ENCODE assay signal across 25 mouse cellular contexts in the genomic region with DNA sequence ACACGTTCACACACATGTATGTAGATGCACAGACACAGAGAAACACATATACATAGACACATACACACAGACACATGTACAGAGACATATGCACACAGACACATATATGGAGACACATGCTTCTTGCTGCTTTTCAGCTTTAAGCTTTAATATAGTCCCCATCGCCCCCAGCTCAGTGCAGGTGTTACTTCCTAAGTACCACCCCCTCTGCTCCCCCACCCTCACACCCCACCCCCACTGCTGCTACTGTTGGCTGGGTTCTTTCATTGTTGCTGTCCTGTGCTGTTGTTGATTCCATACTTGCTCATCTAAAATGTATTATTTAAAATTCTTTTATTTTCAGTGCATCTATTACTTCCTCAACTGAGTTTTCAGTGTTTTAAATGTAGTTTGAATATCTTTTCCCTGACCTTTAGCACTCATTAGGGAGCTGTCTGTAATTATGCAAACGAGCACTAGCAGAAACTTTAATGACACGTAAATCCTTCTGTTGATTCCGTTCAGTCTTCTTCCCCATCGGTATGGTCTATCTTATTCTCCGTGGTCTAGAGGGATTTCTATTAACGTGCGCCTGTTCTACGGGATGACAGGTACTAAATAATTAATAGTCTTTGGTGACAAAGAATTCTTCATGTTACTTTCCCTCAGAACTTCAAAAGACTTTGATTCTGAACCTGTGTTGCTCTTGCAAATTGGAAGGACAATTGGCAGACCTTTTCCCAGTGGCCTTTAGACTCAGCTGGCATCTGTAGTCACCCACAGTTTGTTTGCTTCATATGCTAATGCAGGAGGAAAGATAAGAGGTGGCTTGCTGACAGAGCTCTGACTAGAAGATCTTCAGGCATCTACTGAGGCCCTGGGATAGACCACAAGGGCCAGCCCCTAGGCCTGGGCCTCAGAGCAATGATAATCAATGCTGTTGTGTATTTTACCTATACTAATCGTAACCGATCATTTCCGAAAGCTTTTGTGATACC.
DNase-seq lines count a peak whose midpoint lies in the region; ATAC-seq and TF ChIP-seq lines count a peak whose summit lies in the region.
"Had no signal": no experiment of that assay in that cellular context is flagged by ENCODE, and none has a peak within 500 bp of the region (broad histone marks: within the 10 kb centered on the region; RNA-seq: fewer than 3 reads in every experiment).

No protein-coding gene starts in this region.

- DNase-seq in heart, adult 11 months = peak; percentile 28
- no peak for DNase-seq in heart, postnatal 36 days
- no peak for DNase-seq in midbrain, postnatal 0 days (ENCODE audit: low spot score)
- peak; percentile 37 for DNase-seq in midbrain, embryonic 14.5 days
- no peak for DNase-seq in thymus, postnatal 0 days (ENCODE audit: low spot score)
- DNase-seq in layer of hippocampus, adult 9-11 months = no peak
- DNase-seq: adrenal gland, adult 2 months; adrenal gland, postnatal 25 days; cerebellum, adult 18-20 months; cerebellum, adult 9-10 months; cerebellum, postnatal 14 days; gastrocnemius, adult 2 months; gastrocnemius, postnatal 14 days; heart, adult 18-20 months; heart, postnatal 10 days; heart, postnatal 4 days had no signal

- H3K27ac ChIP-seq in midbrain, embryonic 12.5 days (replicated peaks) = no peak overlapping the region
- H3K27ac ChIP-seq in midbrain, postnatal 0 days (ENCODE audit: low read depth, low read length) = no peak overlapping the region
- no peak overlapping the region for H3K27ac ChIP-seq in midbrain, embryonic 14.5 days (replicated peaks; ENCODE audit: low read depth, low read length)
- H3K27ac ChIP-seq: forebrain, embryonic 10.5 days; forebrain, embryonic 15.5 days; gastrocnemius, adult 2 months; heart, embryonic 15.5 days; hindbrain, embryonic 14.5 days; hindbrain, postnatal 0 days had no signal

- no peak overlapping the region for H3K4me2 ChIP-seq in midbrain, embryonic 12.5 days (replicated peaks)
- no peak overlapping the region for H3K4me2 ChIP-seq in midbrain, postnatal 0 days (ENCODE audit: low read depth, low read length, poor library complexity, severe bottlenecking)
- H3K4me2 ChIP-seq in midbrain, embryonic 14.5 days (ENCODE audit: low read length) = no peak overlapping the region
- H3K4me2 ChIP-seq: forebrain, embryonic 15.5 days; heart, embryonic 12.5 days; heart, embryonic 15.5 days; hindbrain, embryonic 14.5 days had no signal

- ATAC-seq in midbrain, embryonic 12.5 days (ENCODE audit: low FRiP score, low read depth) = peak; percentile 52; the same call in 1 of the 2 replicates
- no peak; the same call in 1 of the 2 replicates for ATAC-seq in midbrain, postnatal 0 days (ENCODE audit: low FRiP score)
- ATAC-seq in midbrain, embryonic 14.5 days (ENCODE audit: low FRiP score, low TSS enrichment) = peak; percentile 58; the same call in 1 of the 2 replicates
- ATAC-seq: CD4-positive, CD25-positive, alpha-beta regulatory T cell, adult 4 months; forebrain, embryonic 15.5 days; hindbrain, postnatal 0 days; inflammation-experienced regulatory T-cells, adult 6 months had no signal

- 64% methylated on average over 13 of the region's 13 CpGs for WGBS in midbrain, embryonic 12.5 days
- WGBS in midbrain, postnatal 0 days = 53% methylated on average over 13 of the region's 13 CpGs
- 54% methylated on average over 13 of the region's 13 CpGs for WGBS in midbrain, embryonic 14.5 days

- H3K4me1 ChIP-seq in midbrain, embryonic 12.5 days = no peaks in the 10 kb centered on the region
- no peaks in the 10 kb centered on the region for H3K4me1 ChIP-seq in midbrain, postnatal 0 days (ENCODE audit: insufficient read depth, low read length)
- no peaks in the 10 kb centered on the region for H3K4me1 ChIP-seq in midbrain, embryonic 14.5 days (ENCODE audit: control insufficient read depth, insufficient read depth, low read length)
- H3K4me1 ChIP-seq: forebrain, embryonic 15.5 days; heart, embryonic 12.5 days; heart, embryonic 15.5 days had no signal

- no peaks in the 10 kb centered on the region for H3K27me3 ChIP-seq in midbrain, embryonic 12.5 days
- H3K27me3 ChIP-seq in midbrain, postnatal 0 days (ENCODE audit: insufficient read depth, low read length) = no peaks in the 10 kb centered on the region
- no peaks in the 10 kb centered on the region for H3K27me3 ChIP-seq in midbrain, embryonic 14.5 days (ENCODE audit: control insufficient read depth, insufficient read depth, low read length)
- H3K27me3 ChIP-seq: forebrain, embryonic 15.5 days; heart, embryonic 12.5 days; heart, embryonic 15.5 days had no signal

- no peak overlapping the region for H3K4me3 ChIP-seq in midbrain, embryonic 12.5 days
- no peak overlapping the region for H3K4me3 ChIP-seq in midbrain, postnatal 0 days (ENCODE audit: low read depth, low read length)
- H3K4me3 ChIP-seq in midbrain, embryonic 14.5 days (replicated peaks; ENCODE audit: low read depth, low read length) = no peak overlapping the region
- H3K4me3 ChIP-seq: forebrain, embryonic 10.5 days; forebrain, embryonic 15.5 days; gastrocnemius, adult 2 months; heart, embryonic 12.5 days; heart, embryonic 15.5 days had no signal

- no peaks in the 10 kb centered on the region for H3K36me3 ChIP-seq in midbrain, embryonic 12.5 days
- no peaks in the 10 kb centered on the region for H3K36me3 ChIP-seq in midbrain, postnatal 0 days (ENCODE audit: insufficient read depth, low read length)
- H3K36me3 ChIP-seq in midbrain, embryonic 14.5 days (ENCODE audit: control insufficient read depth, insufficient read depth, low read length) = no peaks in the 10 kb centered on the region
- H3K36me3 ChIP-seq: forebrain, embryonic 10.5 days; forebrain, embryonic 15.5 days; heart, embryonic 12.5 days; heart, embryonic 15.5 days had no signal

- no peak for TF ChIP-seq CTCF in midbrain, postnatal 0 days (IDR thresholded peaks at IDR 0.05)

- H3K9ac ChIP-seq in midbrain, embryonic 12.5 days (replicated peaks) = no peak overlapping the region
- H3K9ac ChIP-seq in midbrain, postnatal 0 days (replicated peaks; ENCODE audit: low read length, poor library complexity, severe bottlenecking) = no peak overlapping the region
- H3K9ac ChIP-seq in midbrain, embryonic 14.5 days (replicated peaks; ENCODE audit: low read length) = no peak overlapping the region
- H3K9ac ChIP-seq: forebrain, embryonic 15.5 days; heart, embryonic 12.5 days; heart, embryonic 15.5 days; hindbrain, embryonic 14.5 days had no signal

- H3K9me3 ChIP-seq in midbrain, embryonic 12.5 days = no peaks in the 10 kb centered on the region
- H3K9me3 ChIP-seq in midbrain, postnatal 0 days (ENCODE audit: low read length) = no peaks in the 10 kb centered on the region
- H3K9me3 ChIP-seq in midbrain, embryonic 14.5 days (ENCODE audit: control insufficient read depth, low read length) = no peaks in the 10 kb centered on the region
- H3K9me3 ChIP-seq: forebrain, embryonic 10.5 days; forebrain, embryonic 15.5 days; heart, embryonic 12.5 days; heart, embryonic 15.5 days had no signal

- intact Hi-C loops in heart, postnatal 36 days (cut with DNase I) = no loop called here

Comparison
In these comparisons a context has a peak if more than half of its experiments do, and no peak if none do; other contexts are left out.
1. DNase-seq: peak in heart, adult 11 months (single experiment) and midbrain, embryonic 14.5 days (single experiment); none in heart, postnatal 36 days (0 of 2), midbrain, postnatal 0 days (single experiment), thymus, postnatal 0 days (single experiment) and layer of hippocampus, adult 9-11 months (single experiment).